Mouse (Mus musculus): ENCODE measurements around the gene Dock1. TPM values are rescaled to one million over a fixed set of nuclear protein-coding genes. Genes with fewer than 3 reads are reported as not detected.

The Dock1 gene
- total RNA-seq, 2 experiments from 2014 or later = 5.6 to 6.0 TPM

DNA sequence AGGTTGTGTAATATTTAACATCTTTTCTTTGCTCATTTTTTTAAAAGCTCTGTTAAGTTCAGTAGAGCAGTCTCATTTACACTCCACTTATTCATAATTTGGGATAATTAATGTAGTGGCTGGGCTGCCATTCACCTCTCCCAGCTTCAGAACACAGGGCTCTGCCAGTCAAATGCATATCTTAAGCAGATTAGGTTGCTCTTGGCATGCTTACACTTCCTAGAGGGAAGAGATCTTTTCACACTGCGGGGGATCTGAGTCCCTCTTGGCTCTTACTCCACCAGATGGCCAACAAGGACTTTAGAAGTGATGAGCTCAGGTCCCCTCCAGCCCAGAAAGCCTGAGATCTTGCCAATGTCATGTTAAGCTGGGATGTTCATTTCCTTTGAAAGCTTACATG, 150.8 kb downstream of the Dock1 start:
- no peak for DNase-seq (ENCODE audit: low spot score)

DNA sequence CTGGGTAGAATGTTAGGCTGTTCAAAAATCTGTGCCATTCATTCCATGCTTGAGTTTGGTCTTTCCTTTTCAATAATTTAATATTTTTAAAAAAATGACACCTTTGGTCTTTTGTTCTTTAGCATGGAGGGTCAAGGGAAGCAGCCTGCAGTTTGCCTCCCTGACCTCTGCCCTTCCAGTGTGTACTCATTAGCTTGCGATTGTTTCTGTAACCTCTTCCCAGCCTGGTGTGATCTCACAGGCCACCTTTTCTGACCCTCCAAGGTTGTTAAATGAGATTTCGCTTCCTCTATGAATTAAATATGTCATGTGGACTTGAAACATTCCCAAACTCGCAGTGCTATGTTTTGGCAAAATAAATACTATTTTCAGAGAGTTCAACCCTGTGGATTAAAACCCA, 151.6 kb downstream of the Dock1 start:
- DNase-seq (ENCODE audit: low spot score) = no peak

- no peak for DNase-seq (ENCODE audit: low spot score)
Observed at GRCm38 (mm10) chr7:134823891-134824290, 153.4 kb downstream of the Dock1 start.

- DNase-seq (ENCODE audit: low spot score) = no peak
Observed at GRCm38 (mm10) chr7:134840066-134840465, 169.6 kb downstream of the Dock1 start.

DNA sequence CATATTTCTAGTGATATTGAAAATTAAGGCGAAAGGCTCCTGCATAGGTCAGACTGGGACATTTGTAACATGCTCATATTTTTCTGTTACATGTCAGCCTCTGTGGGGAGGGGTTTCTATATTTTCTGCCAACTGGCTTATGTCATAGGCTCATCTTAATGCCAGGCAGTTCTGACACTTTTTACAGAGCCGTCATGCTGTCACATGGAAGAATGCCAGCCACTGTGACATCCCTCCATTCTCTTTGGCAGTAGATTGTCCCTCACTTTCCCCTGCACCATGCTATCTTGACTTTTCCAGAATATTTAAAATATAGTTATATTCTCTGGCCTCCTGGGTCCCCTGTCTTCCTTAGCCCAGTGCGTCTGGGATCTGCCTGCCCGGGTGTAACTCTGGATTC, 172.3 kb downstream of the Dock1 start:
- no peak for DNase-seq (ENCODE audit: low spot score)

DNA sequence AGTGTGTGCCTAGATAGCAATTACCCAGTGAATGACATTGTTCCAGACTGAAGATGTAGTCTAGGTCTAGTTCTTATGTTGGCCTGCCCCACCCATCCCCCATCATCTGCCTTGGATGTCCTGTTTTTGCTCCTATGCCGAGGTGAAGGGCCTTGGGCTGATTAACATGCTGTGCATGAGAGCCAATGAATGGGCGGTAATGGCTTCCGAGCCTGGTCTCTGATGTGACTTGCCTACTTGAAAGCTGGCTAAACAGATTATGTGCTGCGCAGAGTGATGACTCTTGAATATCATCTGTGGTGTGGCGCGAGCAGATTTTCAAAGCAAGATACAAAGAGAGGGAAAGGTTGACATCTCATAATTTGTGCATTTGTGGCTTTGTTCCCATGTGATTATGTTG, 191.5 kb downstream of the Dock1 start:
- DNase-seq (ENCODE audit: low spot score) = no peak

- DNase-seq (ENCODE audit: low spot score) = peak; percentile 6
Observed at GRCm38 (mm10) chr7:134864175-134864574, 193.7 kb downstream of the Dock1 start.

- DNase-seq (ENCODE audit: low spot score) = no peak
Observed at GRCm38 (mm10) chr7:134872511-134872910, 202.1 kb downstream of the Dock1 start.

- DNase-seq (ENCODE audit: low spot score) = no peak
Observed at GRCm38 (mm10) chr7:134872981-134873380, 202.5 kb downstream of the Dock1 start.

DNA sequence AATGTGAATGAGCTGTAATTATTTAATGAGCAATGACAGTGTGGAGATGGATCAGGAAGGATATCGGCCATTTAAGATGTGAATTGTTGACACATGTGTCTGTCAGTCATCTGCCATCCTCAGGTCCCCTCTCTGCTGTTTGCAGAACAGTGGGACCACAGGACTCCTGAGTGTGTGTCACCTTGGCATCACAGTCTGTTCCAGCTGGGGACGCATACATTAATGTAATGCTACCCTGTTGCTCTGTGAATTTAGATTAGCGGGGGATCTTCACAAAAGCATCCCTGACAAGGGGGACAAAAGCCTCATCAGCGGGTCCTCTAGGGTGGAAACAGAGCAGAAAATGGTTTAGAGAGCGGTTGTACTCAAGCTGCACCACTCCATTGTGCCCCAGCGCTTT, 208.5 kb downstream of the Dock1 start:
- no peak for DNase-seq (ENCODE audit: low spot score)

GRCm38 (mm10) chr7:134880431-134880830, 210.0 kb downstream of the Dock1 start:
- DNase-seq (ENCODE audit: low spot score) = no peak

GRCm38 (mm10) chr7:134883516-134883915, 213.1 kb downstream of the Dock1 start:
- no peak for DNase-seq (ENCODE audit: low spot score)

- no peak for DNase-seq (ENCODE audit: low spot score)
Observed at GRCm38 (mm10) chr7:134892449-134892871, 222.0 kb downstream of the Dock1 start.

DNA sequence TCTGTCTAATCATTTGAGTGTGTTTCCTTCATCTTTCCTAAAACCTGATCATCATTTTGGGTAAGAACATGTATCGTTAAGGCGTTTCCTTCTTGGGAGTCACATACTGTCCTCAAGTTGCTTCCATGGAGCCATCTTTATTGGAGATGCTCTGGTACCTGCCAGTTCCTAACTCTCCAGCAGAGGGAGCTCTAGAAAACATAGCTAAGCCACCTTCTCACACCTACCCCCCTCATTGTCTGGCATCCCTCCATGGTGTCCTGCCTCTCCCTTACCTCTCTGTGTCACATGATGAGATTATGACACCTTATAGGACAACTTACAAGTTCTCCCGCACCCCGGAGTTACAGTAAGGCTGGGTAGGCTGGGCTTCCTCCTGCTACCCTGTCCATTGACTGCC, 222.5 kb downstream of the Dock1 start:
- DNase-seq (ENCODE audit: low spot score) = no peak

GRCm38 (mm10) chr7:134894604-134895003, 224.2 kb downstream of the Dock1 start:
- DNase-seq (ENCODE audit: low spot score) = no peak

GRCm38 (mm10) chr7:134899462-134899861, 229.0 kb downstream of the Dock1 start:
- no peak for DNase-seq (ENCODE audit: low spot score)

DNA sequence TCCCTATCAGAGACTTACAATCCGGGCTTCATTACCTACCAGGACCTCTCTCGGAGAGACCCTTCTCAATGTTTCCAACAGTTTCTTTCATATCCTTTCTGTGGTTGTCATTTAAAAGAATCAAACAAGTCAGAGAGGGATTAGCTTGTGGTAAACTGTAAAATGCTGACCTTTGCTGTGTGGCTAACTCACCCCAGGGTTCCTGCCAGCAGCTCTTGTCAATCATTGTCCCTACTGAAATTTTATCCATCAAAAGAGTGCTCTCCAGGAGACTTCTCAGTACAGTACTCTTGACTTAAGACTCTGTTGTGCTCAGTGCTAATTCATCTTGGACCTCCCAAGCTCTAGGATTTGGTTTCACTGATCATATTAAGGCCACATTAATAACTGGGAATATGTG, 231.5 kb downstream of the Dock1 start:
- no peak for DNase-seq (ENCODE audit: low spot score)

- no peak for DNase-seq (ENCODE audit: low spot score)
Observed at GRCm38 (mm10) chr7:134931886-134932285, 261.4 kb downstream of the Dock1 start.

- DNase-seq (ENCODE audit: low spot score) = no peak
Observed at GRCm38 (mm10) chr7:134937471-134937926, 267.0 kb downstream of the Dock1 start.

DNA sequence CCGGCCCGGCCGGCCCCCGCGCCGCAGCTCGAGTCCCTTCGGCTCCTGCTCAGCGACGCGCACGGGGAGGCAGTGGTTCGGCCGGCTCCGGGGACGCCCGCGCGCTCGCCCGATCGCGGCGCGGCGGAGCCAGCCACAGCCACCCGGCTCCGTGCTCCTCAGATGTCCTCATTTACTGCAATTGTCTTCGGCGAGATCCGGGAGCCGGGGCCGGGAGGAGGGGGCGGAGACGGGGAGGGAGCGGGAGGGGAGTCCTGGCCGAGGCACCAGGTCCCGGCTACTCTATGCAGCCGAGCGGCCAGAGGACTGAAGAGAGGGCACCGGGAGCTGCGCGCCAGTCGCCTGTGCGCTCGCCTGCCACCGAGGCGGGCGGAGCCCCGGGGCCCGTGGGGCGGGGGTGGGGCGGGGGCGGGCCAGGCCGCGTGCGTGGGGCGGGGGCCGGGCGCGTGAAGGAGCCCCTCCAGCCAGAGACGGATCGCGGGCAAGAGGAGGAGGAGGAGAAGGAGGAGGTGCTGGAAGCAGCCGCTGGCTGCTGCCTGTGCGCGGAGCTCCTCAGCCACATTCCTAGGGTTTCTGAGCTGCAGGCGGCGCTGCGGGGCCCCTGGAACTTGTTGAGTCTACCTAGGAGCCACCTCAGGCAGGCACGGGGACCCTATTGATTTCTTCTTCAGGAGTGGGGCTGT, 267.6 kb downstream of the Dock1 start, which contains the start of gene Fam196a:
Gene Fam196a (minus strand): TSS at position 504 of the 683 bp plus-strand sequence.
- DNase-seq (ENCODE audit: low spot score) = no peak

- no peak for DNase-seq (ENCODE audit: low spot score)
Observed at GRCm38 (mm10) chr7:134941891-134942290, 271.4 kb downstream of the Dock1 start.

- no peak for DNase-seq (ENCODE audit: low spot score)
Observed at GRCm38 (mm10) chr7:134943063-134943462, 272.6 kb downstream of the Dock1 start.

DNA sequence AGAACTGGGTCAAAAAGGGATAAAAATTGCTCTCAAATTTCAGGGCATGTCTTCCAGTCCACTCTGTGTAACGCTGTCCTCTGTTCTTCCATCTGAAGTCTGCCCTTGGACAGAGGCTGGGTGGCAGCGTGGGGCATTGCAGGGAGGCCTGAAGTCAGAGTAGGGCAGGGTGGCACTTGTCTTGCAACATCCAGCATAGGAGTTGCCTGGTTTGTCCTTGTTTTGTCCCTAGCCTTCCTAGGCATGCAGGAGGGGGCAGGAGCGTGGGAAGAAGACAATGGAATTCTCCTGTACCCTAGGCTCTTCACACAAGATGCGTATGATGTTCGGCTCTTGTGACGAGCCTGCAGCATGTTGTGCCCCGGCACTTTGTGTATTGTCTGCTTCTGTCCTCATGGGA, 273.2 kb downstream of the Dock1 start:
- no peak for DNase-seq (ENCODE audit: low spot score)
